Mouse (Mus musculus) retina, adult 2 months (tissue): ENCODE results near the gene Zc3h18.

ENCODE experiments used
- DNase-seq: peaks from one replicate; pipeline ENCODE4 v3.0.0-alpha.2; 2012; ENCODE audit warnings: low read depth, low spot score

Gene Zc3h18

GRCm38 (mm10) chr8:122436146-122436545, 59.7 kb downstream of the Zc3h18 start:
- no peak for DNase-seq

GRCm38 (mm10) chr8:122436586-122437125, 60.2 kb downstream of the Zc3h18 start:
- no peak for DNase-seq

- no peak for DNase-seq
Measured at GRCm38 (mm10) chr8:122437708-122438331, 61.4 kb downstream of the Zc3h18 start.

- DNase-seq = no peak
Measured at GRCm38 (mm10) chr8:122439336-122439735, 62.9 kb downstream of the Zc3h18 start.

GRCm38 (mm10) chr8:122441326-122441725, 64.9 kb downstream of the Zc3h18 start:
- no peak for DNase-seq

- DNase-seq = no peak
Measured at GRCm38 (mm10) chr8:122442356-122442755, 65.9 kb downstream of the Zc3h18 start.

GRCm38 (mm10) chr8:122442781-122443180, 66.4 kb downstream of the Zc3h18 start:
- DNase-seq = no peak

DNA sequence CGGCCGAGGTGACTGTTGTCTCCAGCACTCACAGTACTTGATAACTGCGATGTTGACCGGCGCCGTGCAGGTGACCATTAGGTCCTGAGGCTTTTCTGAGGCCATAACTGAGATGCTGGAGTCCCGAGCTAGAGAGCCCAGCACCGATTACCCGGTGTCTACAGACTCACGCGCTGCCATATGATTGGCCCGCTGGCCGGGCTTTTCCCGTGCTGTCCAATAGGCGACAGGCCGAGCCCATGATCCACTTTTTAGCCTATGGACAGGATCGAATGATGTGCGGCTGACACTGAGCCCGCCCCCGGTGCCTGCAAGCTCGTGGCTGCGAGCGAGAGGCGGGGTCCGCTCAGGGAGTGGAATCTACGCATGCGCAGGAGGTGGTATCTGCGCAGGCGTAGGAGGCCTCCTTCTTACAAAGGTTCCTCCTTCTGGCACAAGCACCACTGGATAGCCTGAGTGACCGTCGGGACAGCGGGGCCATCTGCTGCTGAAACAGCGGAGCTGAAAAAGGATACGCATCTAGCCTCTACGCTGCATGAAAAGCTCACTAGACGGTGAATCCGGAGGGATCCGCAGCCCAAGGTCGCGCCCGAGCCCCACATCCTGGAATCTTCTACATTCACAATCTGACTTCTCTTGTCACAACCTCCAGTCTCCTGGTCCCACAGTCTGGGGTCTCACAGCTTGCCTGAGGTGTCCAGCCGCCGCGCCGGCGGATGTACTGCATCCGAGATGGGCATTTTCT, 67.0 kb downstream of the Zc3h18 start, which contains the start of gene Mvd:
Gene Mvd (minus strand): TSS at position 161 of the 745 bp plus-strand sequence.
- DNase-seq = peak; percentile 98

DNA sequence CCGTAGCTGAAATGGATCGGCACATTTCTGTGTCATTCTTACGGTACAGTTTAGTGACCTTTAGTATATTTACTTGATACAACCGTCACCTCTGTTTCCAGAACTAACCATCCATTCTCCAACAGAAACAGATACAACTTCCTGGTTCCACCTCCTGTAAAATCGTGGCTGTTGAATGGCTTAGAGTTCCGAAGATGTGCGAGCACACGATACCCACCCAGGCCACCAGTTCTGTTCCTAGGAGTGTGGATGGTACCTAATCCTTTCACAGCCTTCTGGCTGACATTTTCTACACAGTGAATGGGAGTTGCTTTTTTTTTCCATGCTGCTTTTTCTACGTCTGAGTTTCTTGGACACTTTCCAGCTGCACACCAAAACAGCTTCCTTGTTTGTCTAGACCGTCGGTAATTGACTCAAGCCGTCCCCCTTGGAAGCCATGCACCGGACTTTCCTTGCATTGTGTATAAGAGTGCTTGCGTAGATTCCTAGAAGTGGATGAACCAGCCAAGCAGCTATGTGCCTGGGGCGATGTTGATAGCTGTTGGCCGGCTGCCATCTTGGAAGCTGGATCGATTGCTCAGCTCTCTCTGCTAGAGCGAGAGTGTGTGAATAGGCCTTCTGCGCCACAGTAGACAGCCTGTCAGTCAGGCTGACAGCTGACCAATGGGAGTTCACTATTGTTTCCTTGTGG, 67.8 kb downstream of the Zc3h18 start:
- peak; percentile 49 for DNase-seq

- no peak for DNase-seq
Measured at GRCm38 (mm10) chr8:122445203-122445602, 68.8 kb downstream of the Zc3h18 start.

DNA sequence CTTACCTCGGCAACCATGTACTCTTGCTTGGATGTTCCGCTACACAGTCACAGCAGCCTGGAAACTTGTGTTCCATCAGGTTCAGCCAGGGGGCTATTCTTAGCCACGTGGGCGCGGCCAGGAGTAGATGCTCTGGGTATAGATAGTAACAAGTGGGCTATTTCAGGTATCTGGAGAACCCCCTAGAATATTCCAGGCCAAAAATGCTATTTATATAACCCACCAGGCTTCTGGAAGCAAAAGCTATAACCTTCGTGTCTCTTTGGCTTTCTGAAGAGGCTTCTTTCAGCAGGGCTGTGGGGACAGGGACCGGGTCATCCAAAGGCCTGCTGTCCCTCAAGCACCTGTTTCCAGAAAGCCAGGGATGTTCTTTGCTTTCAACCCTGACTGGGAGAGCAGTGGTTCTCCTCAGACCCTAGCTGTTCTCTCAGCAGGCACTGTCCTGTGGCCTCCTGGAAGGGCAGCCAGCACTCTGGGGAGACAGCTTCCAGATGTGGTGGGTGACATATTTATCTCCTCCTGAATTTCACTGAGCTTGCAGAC, 74.8 kb downstream of the Zc3h18 start:
- DNase-seq = no peak

GRCm38 (mm10) chr8:122452154-122452553, 75.7 kb downstream of the Zc3h18 start:
- no peak for DNase-seq

GRCm38 (mm10) chr8:122454409-122454808, 78.0 kb downstream of the Zc3h18 start:
- DNase-seq = no peak

DNA sequence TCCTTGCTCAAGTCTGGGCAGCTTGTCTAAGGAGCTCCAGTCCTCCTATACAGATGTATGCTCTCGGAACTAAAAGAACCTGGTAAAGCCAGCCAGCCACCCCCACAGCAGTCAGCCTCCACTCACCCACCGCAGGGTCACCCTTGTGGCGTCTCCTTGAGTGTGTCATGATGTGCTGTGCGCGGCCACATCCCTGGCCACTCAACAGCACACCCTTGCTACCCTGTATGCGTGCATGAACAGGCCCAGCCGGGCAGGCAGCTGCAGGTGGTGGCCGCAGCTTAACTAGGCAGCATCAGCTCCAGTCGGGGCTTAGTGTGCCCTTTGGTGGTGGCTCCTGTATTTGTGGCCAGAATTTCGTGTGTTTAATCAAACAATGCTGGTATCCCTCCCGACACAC, 80.8 kb downstream of the Zc3h18 start:
- no peak for DNase-seq

- DNase-seq = no peak
Measured at GRCm38 (mm10) chr8:122459218-122459900, 83.0 kb downstream of the Zc3h18 start.

DNA sequence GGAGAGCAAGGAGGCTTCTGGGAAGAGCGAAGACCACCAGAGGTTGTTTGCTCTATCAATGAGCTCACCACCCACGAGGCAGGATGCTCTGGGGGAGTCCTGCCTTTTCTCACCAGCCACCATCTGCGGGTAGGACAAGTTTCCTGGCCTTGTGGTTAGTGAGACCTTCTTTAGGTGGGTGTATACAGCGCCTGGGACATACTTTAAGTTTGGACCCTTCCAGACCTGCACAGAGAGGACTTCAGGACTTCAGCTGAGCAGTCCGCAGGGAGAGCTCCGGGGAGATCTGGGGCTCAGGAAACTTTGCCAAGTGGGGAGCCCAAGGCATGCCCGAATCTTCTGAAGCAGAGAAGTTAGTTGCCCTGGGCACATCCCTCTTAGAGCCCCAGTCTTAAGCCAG, 83.6 kb downstream of the Zc3h18 start:
- DNase-seq = no peak

GRCm38 (mm10) chr8:122460524-122461472, 84.4 kb downstream of the Zc3h18 start, which contains the start of gene Snai3:
Gene Snai3, minus strand, starts transcription at chr8:122460733.
- peak; percentile 57 for DNase-seq

- DNase-seq = no peak
Measured at GRCm38 (mm10) chr8:122461473-122462148, 85.2 kb downstream of the Zc3h18 start.

GRCm38 (mm10) chr8:122462510-122462909, 86.1 kb downstream of the Zc3h18 start:
- DNase-seq = no peak
